Mouse (Mus musculus): ENCODE data around the gene BC003965. TPM values are rescaled to one million over a fixed set of nuclear protein-coding genes. Genes with fewer than 3 reads are reported as not detected.

BC003965 gene
- polyA plus RNA-seq, 1 experiment from 2014 or later: 31.9 TPM

DNA sequence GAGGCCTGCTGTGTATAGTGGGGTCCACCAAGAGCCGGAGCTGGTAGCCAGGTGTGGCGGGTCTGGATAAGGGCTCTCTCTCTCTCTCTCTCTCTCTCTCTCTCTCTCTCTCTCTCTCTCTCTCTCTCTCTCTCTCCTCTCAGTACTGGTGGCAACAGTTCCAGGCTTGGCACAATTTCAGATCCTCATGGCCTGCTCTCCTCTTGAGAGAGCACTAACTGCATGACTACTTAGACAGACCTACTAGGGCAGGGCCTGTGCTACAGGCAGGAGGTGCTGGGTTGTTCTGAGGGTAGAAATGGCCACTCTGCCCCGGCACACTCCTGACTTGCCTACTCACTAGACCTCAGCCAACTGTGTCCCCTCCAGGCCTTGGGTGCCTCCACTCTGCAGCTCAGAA is 11.8 kb upstream of the BC003965 start:
- H3K9ac ChIP-seq (replicated peaks; ENCODE audit: low read depth, low read length): no peak overlapping the region
- 84% methylated on average over 3 of the region's 3 CpGs for whole genome bisulfite sequencing
- ATAC-seq (ENCODE audit: low read depth): no peak

GRCm38 (mm10) chr17:25175411-25175810 is 8.9 kb upstream of the BC003965 start, which contains the start of gene Gm38655:
Gm38655 (minus strand) TSS chr17:25175471.
- WGBS: 58% methylated on average over 9 of the region's 9 CpGs
- Histone ChIP-seq H3K27me3 (ENCODE audit: control insufficient read depth, insufficient read depth, low read length) (no peaks in the 10 kb centered on the region), H3K9me3 (ENCODE audit: control insufficient read depth, low read length) (no peaks in the 10 kb centered on the region), H3K27ac (ENCODE audit: low read depth, low read length) (no peak within 1 kb of the TSS), H3K9ac (replicated peaks; ENCODE audit: low read depth, low read length) (no peak within 1 kb of the TSS), H3K4me2 (ENCODE audit: low read depth, low read length) (no peak within 1 kb of the TSS), H3K4me3 (ENCODE audit: low read depth, low read length) (no peak within 1 kb of the TSS), H3K4me1 (ENCODE audit: control insufficient read depth, insufficient read depth, low read length) (no peaks in the 10 kb centered on the region), H3K36me3 (ENCODE audit: control insufficient read depth, insufficient read depth, low read length) (no peaks in the 10 kb centered on the region)
- ATAC-seq (ENCODE audit: low read depth): no peak

More for the DNA sequence above, 11.8 kb upstream of the BC003965 start:
- no peak overlapping the region for H3K4me3 ChIP-seq (ENCODE audit: low read depth, low read length)
- no peaks in the 10 kb centered on the region for H3K27me3 ChIP-seq (ENCODE audit: control insufficient read depth, insufficient read depth, low read length)
- H3K4me1 ChIP-seq (ENCODE audit: control insufficient read depth, insufficient read depth, low read length): no peaks in the 10 kb centered on the region
- H3K27ac ChIP-seq (ENCODE audit: low read depth, low read length): no peak overlapping the region
- H3K36me3 ChIP-seq (ENCODE audit: control insufficient read depth, insufficient read depth, low read length): no peaks in the 10 kb centered on the region
- no peaks in the 10 kb centered on the region for H3K9me3 ChIP-seq (ENCODE audit: control insufficient read depth, low read length)
- no peak overlapping the region for H3K4me2 ChIP-seq (ENCODE audit: low read depth, low read length)

GRCm38 (mm10) chr17:25183232-25183631 is 1.1 kb upstream of the BC003965 start:
- ATAC-seq (ENCODE audit: low read depth): no peak
- Histone ChIP-seq H3K4me3 (ENCODE audit: low read depth, low read length) (peak overlapping the region; percentile 66; the same call in 1 of the 2 replicates), H3K4me1 (ENCODE audit: control insufficient read depth, insufficient read depth, low read length) (peaks cover 17% of the 10 kb centered on the region), H3K27ac (ENCODE audit: low read depth, low read length) (no peak overlapping the region), H3K4me2 (ENCODE audit: low read depth, low read length) (peak overlapping the region; percentile 90; the same call in 1 of the 2 replicates), H3K9me3 (ENCODE audit: control insufficient read depth, low read length) (no peaks in the 10 kb centered on the region), H3K36me3 (ENCODE audit: control insufficient read depth, insufficient read depth, low read length) (no peaks in the 10 kb centered on the region), H3K27me3 (ENCODE audit: control insufficient read depth, insufficient read depth, low read length) (no peaks in the 10 kb centered on the region), H3K9ac (replicated peaks; ENCODE audit: low read depth, low read length) (no peak overlapping the region)

- Histone ChIP-seq H3K9ac (replicated peaks; ENCODE audit: low read depth, low read length) (peak overlapping the region; percentile 78), H3K9me3 (ENCODE audit: control insufficient read depth, low read length) (no peaks in the 10 kb centered on the region), H3K27me3 (ENCODE audit: control insufficient read depth, insufficient read depth, low read length) (no peaks in the 10 kb centered on the region), H3K4me1 (ENCODE audit: control insufficient read depth, insufficient read depth, low read length) (peaks cover 25% of the 10 kb centered on the region), H3K27ac (ENCODE audit: low read depth, low read length) (no peak overlapping the region), H3K4me2 (ENCODE audit: low read depth, low read length) (peak overlapping the region; percentile 90), H3K36me3 (ENCODE audit: control insufficient read depth, insufficient read depth, low read length) (no peaks in the 10 kb centered on the region), H3K4me3 (ENCODE audit: low read depth, low read length) (peak overlapping the region; percentile 66)
- ATAC-seq (ENCODE audit: low read depth): 0 out of 2 replicates have a peak, but pooled peaks have one; percentile 16
- 9% methylated on average over 17 of the region's 17 CpGs for WGBS
Observed at GRCm38 (mm10) chr17:25184961-25185360, 607 bp downstream of the BC003965 start.

- H3K4me2 ChIP-seq (ENCODE audit: low read depth, low read length): peak overlapping the region; percentile 83
- 7% methylated on average over 11 of the region's 11 CpGs for WGBS
- H3K27me3 ChIP-seq (ENCODE audit: control insufficient read depth, insufficient read depth, low read length): no peaks in the 10 kb centered on the region
- no peaks in the 10 kb centered on the region for H3K9me3 ChIP-seq (ENCODE audit: control insufficient read depth, low read length)
- 0 out of 2 replicates have a peak, but pooled peaks cover 6% of the 10 kb centered on the region for H3K36me3 ChIP-seq (ENCODE audit: control insufficient read depth, insufficient read depth, low read length)
- H3K4me3 ChIP-seq (ENCODE audit: low read depth, low read length): peak overlapping the region; percentile 95
- no peak for ATAC-seq (ENCODE audit: low read depth)
- H3K4me1 ChIP-seq (ENCODE audit: control insufficient read depth, insufficient read depth, low read length): peaks cover 28% of the 10 kb centered on the region
- H3K9ac ChIP-seq (replicated peaks; ENCODE audit: low read depth, low read length): peak overlapping the region; percentile 90
- H3K27ac ChIP-seq (ENCODE audit: low read depth, low read length): peak overlapping the region; percentile 52; the same call in 1 of the 2 replicates
Observed at GRCm38 (mm10) chr17:25187784-25188149, 3.4 kb downstream of the BC003965 start.

DNA sequence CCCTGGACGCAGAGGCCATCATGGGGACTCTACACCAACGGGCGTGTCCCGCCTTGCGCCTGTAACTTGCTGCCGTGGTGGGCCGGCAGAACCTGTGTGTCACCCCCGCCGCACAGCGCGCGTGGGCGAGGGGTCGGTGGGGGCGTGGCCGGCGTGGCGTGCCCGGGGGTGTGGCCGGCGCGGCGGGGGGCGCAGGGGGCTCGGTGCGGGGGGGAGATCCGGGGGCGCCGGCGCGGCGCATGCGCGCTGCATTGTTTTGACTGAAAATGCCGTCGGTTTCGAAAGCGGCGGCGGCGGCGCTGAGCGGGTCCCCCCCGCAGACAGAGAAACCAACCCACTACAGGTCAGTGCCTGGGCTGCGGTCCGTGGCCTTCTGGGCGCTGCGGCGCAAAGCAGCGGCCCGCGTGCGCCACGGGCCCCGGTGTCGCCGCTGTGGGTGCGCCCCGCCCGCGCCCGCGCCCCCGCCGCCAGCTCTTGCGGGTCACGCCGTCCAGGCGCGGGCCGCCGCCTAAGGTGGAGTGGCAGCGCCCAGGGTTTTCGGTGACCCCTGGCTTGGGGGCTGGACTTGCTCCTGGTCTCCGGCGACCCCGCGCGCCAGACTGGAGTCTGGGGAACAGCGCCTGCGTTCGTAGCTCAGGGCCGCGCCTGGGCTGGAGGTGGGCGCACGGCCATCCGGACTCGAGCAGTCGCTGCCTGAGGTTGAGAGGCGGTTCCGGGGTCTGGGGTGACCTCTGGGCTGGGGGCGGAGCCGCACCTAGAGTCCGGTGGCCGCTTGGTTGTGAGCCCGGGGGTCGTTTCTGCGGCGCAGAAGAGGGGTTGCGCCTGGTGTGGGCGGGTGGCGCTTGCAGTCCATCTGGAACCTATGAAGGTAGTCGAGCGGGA is 4.0 kb downstream of the BC003965 start, which contains the start of gene Unkl:
Unkl (plus strand) TSS at position 248 of the 882 bp plus-strand sequence.
- peak; percentile 24 for ATAC-seq (ENCODE audit: low read depth)
- no peaks in the 10 kb centered on the region for H3K27me3 ChIP-seq (ENCODE audit: control insufficient read depth, insufficient read depth, low read length)
- H3K9me3 ChIP-seq (ENCODE audit: control insufficient read depth, low read length): no peaks in the 10 kb centered on the region
- peaks cover 10% of the 10 kb centered on the region; the same call in 1 of the 2 replicates for H3K36me3 ChIP-seq (ENCODE audit: control insufficient read depth, insufficient read depth, low read length)
- peak within 1 kb of the TSS; percentile 52 for H3K27ac ChIP-seq (ENCODE audit: low read depth, low read length)
- WGBS: under 1% methylated on average over 97 of the region's 104 CpGs
- H3K9ac ChIP-seq (replicated peaks; ENCODE audit: low read depth, low read length): peak within 1 kb of the TSS; percentile 90
- H3K4me2 ChIP-seq (ENCODE audit: low read depth, low read length): peak within 1 kb of the TSS; percentile 83
- peak within 1 kb of the TSS; percentile 95 for H3K4me3 ChIP-seq (ENCODE audit: low read depth, low read length)
- H3K4me1 ChIP-seq (ENCODE audit: control insufficient read depth, insufficient read depth, low read length): peaks cover 27% of the 10 kb centered on the region

DNA sequence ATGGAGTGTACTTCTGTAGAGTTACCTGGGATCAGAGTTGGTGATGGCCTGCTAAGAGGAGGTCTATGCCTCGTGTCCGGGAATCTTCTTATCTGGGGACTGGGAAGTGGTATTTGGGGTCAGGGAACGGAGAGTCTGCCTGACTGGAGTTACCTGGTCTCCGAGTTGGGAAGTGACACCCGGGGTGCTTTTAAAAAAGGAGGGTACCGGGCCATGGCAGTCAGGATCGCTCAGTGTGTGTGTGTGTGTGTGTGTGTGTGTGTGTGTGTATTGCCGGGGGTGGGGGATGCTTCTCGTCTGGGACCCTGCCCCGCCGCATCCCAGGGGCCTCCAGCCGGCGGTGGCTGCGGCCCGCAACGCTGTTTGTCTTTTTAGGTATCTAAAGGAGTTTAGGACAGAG is 4.7 kb downstream of the BC003965 start:
- WGBS: 0% methylated on average over 14 of the region's 16 CpGs
- peaks cover 24% of the 10 kb centered on the region for H3K4me1 ChIP-seq (ENCODE audit: control insufficient read depth, insufficient read depth, low read length)
- no peaks in the 10 kb centered on the region for H3K27me3 ChIP-seq (ENCODE audit: control insufficient read depth, insufficient read depth, low read length)
- no peaks in the 10 kb centered on the region for H3K9me3 ChIP-seq (ENCODE audit: control insufficient read depth, low read length)
- no peak overlapping the region for H3K27ac ChIP-seq (ENCODE audit: low read depth, low read length)
- peak overlapping the region; percentile 95 for H3K4me3 ChIP-seq (ENCODE audit: low read depth, low read length)
- ATAC-seq (ENCODE audit: low read depth): no peak
- peak overlapping the region; percentile 90 for H3K9ac ChIP-seq (replicated peaks; ENCODE audit: low read depth, low read length)
- H3K36me3 ChIP-seq (ENCODE audit: control insufficient read depth, insufficient read depth, low read length): peaks cover 14% of the 10 kb centered on the region; the same call in 1 of the 2 replicates
- peak overlapping the region; percentile 83 for H3K4me2 ChIP-seq (ENCODE audit: low read depth, low read length)

DNA sequence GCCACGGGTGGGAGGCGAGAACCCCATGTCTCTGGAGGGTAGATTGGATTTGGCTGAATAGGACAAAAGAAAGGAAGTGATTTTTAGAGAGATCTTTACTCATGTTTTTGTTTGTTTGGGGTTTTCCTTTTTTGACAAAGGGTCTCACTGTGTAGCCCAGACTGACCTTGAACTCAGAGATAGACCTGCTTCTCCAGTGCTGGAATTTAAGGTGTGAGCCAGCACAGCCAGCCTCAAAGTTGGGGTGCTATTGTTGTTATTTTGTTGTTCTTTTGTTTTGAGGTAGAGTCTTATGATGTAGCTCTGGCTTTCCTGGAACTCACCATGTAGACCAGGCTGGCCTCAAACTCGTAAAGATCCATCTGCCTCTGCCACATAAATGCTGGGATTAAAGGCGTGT is 18.0 kb downstream of the BC003965 start:
- no peak for ATAC-seq (ENCODE audit: low read depth)
- Histone ChIP-seq H3K9me3 (ENCODE audit: control insufficient read depth, low read length) (no peaks in the 10 kb centered on the region), H3K27me3 (ENCODE audit: control insufficient read depth, insufficient read depth, low read length) (no peaks in the 10 kb centered on the region), H3K9ac (replicated peaks; ENCODE audit: low read depth, low read length) (no peak overlapping the region), H3K27ac (ENCODE audit: low read depth, low read length) (no peak overlapping the region), H3K4me2 (ENCODE audit: low read depth, low read length) (no peak overlapping the region), H3K4me1 (ENCODE audit: control insufficient read depth, insufficient read depth, low read length) (no peaks in the 10 kb centered on the region), H3K36me3 (ENCODE audit: control insufficient read depth, insufficient read depth, low read length) (peaks cover 40% of the 10 kb centered on the region), H3K4me3 (ENCODE audit: low read depth, low read length) (no peak overlapping the region)
- 93% methylated on average over 4 of the region's 4 CpGs for WGBS

DNA sequence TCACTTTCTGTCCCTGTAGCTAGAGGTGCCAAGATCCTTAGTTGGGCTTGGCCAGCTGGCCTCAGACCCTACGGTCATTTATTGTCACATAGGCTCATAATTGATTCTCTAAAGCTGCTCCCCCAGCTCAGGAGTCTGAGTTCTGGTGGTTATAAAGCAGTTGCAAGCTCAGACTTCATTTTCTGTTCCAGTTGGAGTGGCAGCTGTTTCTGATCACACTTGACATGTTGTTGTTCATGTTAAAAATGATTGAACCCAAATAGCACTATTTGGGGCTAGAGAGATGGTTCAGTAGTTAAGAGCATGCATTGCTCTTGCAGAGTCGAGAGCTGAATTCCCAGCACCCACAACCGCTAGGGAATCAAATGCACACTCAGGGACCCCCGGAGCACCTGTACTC is 25.7 kb downstream of the BC003965 start:
- Histone ChIP-seq H3K27me3 (ENCODE audit: control insufficient read depth, insufficient read depth, low read length) (no peaks in the 10 kb centered on the region), H3K4me1 (ENCODE audit: control insufficient read depth, insufficient read depth, low read length) (no peaks in the 10 kb centered on the region), H3K9ac (replicated peaks; ENCODE audit: low read depth, low read length) (no peak overlapping the region), H3K4me2 (ENCODE audit: low read depth, low read length) (no peak overlapping the region), H3K36me3 (ENCODE audit: control insufficient read depth, insufficient read depth, low read length) (peaks cover 64% of the 10 kb centered on the region), H3K27ac (ENCODE audit: low read depth, low read length) (no peak overlapping the region), H3K4me3 (ENCODE audit: low read depth, low read length) (no peak overlapping the region), H3K9me3 (ENCODE audit: control insufficient read depth, low read length) (no peaks in the 10 kb centered on the region)
- WGBS: 95% methylated on average over 4 of the region's 4 CpGs
- no peak for ATAC-seq (ENCODE audit: low read depth)

Data from neural tube, embryonic 14.5 days (tissue).